Mouse (Mus musculus): ENCODE measurements around the gene Endov.

The Endov gene

GRCm38 (mm10) chr11:119490861-119491689 lies at the start of gene Endov:
Endov (plus strand) TSS chr11:119491347.
- DNase-seq, result peak; percentile 100

DNA sequence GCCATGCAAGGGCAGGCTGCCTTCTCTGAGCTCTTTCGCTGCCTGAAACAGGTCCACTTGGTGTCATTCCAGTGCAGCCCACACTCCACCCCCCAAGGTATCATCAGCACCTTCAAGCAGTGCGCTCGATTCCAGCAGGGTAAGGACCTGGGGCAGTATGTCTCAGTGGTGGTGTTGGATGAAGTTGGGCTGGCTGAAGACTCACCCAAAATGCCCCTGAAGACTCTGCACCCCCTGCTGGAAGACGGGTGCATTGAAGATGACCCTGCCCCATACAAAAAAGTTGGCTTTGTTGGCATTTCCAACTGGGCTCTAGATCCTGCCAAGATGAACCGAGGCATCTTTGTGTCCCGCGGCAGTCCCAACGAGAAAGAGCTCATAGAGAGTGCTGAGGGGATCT lies 48.9 kb upstream of the Endov start:
- DNase-seq, result peak; percentile 46 to 53

DNA sequence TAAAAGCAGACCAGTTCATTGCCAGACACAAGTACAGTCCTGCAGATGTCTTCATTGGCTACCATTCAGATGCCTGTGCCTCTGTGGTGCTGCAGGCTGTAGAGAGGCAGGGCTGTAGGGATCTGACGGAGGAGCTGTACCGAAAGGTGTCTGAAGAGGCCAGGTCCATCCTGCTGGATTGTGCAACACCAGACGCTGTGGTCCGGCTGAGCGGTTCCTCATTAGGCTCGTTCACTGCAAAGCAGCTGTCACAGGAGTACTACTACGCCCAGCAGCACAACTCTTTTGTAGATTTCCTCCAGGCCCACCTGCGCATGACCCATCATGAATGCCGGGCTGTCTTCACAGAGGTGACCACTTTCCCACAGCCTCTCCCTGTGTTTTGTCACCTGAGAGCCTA lies 47.7 kb upstream of the Endov start:
- DNase-seq, result no peak

- no peak for DNase-seq
Measured at GRCm38 (mm10) chr11:119456097-119456496, 35.0 kb upstream of the Endov start.

DNA sequence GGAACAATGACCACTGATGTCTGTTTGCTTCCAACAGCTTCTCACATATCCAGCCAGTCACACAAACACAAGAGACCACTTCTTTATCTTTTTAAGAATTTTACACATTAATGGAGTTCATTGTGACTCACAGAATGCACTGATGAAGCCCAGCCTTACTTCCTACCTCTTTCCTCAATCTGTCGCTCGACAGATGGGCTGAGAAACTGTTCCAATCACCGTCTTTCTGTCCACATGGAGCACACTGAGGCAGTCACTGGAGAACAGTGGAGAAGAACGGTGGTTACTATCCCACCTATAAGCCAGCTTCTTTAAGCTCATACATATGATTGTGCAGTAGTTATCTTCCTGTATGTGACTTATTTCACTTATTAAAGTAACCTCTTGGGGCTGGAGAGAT lies 13.3 kb upstream of the Endov start:
- DNase-seq, result no peak

DNA sequence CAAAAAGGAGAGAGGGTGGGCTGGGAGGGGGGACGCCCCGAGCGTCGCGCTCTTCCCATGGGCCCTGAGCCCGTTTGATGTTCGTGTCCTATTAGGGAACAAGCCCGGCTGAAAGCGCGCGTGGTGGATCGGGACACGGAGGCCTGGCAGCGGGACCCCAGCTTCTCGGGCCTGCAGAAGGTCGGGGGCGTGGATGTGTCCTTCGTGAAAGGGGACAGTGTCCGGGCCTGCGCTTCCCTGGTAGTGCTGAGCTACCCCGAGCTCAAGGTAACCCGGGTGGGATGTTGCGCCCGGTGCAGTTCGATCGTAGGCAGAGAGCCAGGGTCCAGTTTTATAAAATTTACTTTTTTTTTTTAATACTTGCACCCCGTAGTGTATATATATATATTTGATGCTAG lies 542 bp downstream of the Endov start:
- no peak for DNase-seq

DNA sequence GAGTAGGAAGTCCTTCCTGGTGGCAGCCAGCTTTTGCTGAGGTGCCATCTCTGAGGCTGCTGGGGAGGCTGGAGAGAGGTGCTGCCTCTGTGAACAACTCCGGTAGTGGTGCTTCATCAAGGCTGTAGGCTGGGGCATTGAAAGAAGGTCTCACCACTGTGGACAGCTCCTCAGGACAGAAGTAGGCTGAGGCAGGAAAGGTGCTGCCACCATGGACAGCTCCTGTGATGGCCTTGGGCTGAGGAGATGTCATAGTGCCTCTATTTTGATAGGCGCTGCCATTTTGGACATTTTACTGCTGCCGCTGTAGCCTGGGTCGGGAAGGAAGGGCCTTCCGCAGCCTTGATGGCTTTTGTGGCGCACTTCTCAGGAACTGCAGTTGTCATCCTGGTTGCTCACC lies 1.7 kb downstream of the Endov start:
- no peak for DNase-seq

- DNase-seq, result no peak
Measured at GRCm38 (mm10) chr11:119493516-119493915, 2.4 kb downstream of the Endov start.

DNA sequence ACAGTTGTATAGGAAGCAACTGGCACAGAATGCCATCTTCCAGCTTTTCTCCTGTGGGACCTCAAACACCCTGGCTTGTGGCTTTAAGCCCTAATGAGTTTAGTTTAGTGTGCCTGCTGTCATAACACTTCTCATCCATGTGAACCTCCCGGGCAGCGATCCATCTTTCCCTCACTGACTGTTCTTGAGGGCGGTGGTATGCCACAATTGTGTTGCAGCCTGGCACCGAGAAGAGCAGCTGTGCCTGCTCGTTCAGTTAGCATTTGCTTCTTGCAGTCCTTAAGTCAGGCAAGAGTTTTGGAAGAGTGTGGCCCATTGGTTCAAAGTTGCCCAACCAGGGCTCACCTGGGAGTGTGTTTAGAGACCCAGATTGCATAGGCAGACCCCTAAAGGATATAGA lies 5.0 kb downstream of the Endov start:
- peak; percentile 49 to 57 for DNase-seq

GRCm38 (mm10) chr11:119497451-119497850 lies 6.3 kb downstream of the Endov start:
- peak; percentile 46 to 68 for DNase-seq

- peak in 1 of 2 experiments; percentile 6 for DNase-seq
Measured at GRCm38 (mm10) chr11:119499297-119499696, 8.2 kb downstream of the Endov start.

GRCm38 (mm10) chr11:119500011-119500410 lies 8.9 kb downstream of the Endov start:
- peak; percentile 55 to 67 for DNase-seq

DNA sequence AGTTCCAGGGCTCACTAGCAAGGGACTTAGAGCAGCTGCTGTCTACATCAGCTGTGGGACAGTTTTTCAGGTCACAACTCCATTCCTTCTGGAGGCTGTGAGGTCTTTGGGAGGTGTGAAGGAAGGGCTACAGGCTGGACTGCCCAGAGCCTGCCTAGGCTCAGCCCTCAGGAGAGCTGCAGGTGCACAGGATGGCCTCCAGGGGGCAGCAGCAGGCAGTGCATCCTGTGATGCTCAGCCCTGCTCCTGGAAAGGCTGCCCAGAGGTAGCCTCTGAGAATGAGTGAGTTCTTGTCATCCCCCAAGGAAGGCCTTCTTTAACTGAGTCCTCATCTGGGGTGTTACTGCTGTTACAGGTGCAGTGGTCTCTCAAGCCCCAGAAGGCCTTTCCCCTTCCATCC lies 12.5 kb downstream of the Endov start:
- DNase-seq, result peak; percentile 92 to 95

- peak in 1 of 2 experiments; percentile 6 for DNase-seq
Measured at GRCm38 (mm10) chr11:119506386-119506785, 15.2 kb downstream of the Endov start.

DNA sequence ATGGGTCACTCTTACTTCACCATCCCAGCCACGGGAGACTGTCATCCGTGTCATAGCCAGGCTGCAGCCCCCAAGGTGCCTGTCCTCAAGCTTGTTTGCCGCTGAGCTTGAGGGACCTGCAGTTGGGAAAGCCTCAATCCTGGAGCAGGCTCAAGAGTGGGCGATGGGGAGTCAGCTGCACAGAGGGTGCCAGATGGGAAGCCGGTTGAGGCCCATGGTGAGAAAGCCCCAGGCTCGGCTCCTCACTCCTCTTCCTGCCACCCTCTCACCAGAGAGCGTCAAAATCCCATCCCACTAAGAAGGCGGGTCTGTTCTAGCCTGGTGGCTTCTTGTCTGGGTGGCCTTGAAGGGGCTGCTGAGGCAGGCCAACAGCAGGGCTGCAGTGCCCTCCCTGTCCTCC lies 16.6 kb downstream of the Endov start:
- no peak for DNase-seq

- no peak for DNase-seq
Measured at GRCm38 (mm10) chr11:119509165-119509776, 18.1 kb downstream of the Endov start.

- peak in 1 of 2 experiments; percentile 50 for DNase-seq
Measured at GRCm38 (mm10) chr11:119513038-119513659, 22.0 kb downstream of the Endov start.

- DNase-seq, result peak; percentile 86 to 87
Measured at GRCm38 (mm10) chr11:119514108-119514860, 23.1 kb downstream of the Endov start.

DNA sequence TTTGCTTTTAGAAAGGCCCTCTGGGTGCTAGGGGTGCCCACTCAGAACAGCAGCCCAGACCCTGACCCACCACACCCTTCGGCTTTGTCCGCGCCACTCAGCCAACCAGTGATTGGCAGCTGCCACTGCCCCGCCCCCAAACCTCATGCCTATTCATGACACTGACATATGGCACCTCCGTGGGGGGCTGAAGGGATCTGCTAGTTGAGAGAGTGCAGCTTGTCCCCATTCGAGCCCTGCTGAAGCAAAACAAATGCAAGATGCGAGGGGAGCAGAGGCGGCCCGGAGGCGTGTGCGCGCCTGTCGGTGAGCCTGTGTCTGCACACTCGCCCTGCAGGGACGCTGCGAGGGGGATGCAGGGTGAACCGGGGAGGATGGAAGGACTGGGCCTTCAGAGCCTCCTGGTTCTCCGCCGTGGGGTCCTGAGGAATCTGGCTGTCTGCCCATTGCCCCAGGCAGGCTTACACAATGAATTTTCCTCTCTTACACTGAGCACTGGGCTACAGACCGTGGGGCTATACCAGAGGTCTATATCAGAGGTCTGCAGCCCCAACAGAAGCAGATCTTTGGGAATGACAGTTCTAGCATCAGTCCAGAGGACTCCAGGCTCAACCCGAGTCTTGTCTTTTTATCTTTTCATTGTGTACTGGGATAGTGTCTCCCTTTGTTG lies 24.0 kb downstream of the Endov start:
- DNase-seq, result peak; percentile 99

DNA sequence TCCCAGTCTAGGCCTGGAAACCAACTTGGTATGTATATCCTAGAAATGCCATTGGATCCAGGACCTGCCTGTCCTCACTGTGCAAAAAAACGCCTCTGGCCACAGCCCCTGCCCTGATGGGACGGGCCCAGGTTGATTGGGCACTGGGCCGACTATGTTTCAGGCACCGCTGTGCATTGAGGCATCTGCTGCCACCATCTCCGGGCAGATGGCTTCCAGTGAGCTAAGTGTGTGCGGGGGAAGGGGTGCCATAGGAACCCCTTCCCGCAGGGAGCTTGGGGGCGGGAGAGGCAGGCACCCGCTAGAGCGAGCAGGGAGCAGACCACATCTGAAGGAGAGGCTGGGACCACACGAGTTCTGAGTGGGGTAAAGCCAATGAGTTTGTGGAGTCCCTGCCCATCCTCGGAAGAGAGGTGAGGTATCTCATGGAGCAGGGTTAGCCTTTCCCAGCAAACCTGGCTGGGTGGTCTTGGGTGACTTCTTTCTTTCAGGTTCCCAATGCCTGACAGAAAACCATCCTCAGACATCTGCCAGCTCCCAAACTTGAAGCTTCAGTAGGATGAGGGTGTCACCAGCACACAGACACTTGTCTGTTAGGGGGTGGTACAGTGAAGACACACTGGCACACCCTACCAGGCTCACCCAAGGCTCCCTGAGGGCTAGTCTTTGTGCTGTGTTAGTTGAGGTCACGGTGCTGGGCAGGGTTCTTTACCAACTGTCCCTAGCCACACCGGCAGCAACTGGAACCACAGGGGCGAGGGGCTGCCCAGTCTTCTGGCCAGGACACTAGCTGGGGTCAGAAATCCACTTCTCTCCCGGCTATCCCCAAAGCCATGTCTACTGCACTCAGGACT lies 24.9 kb downstream of the Endov start:
- peak; percentile 72 to 74 for DNase-seq

DNA sequence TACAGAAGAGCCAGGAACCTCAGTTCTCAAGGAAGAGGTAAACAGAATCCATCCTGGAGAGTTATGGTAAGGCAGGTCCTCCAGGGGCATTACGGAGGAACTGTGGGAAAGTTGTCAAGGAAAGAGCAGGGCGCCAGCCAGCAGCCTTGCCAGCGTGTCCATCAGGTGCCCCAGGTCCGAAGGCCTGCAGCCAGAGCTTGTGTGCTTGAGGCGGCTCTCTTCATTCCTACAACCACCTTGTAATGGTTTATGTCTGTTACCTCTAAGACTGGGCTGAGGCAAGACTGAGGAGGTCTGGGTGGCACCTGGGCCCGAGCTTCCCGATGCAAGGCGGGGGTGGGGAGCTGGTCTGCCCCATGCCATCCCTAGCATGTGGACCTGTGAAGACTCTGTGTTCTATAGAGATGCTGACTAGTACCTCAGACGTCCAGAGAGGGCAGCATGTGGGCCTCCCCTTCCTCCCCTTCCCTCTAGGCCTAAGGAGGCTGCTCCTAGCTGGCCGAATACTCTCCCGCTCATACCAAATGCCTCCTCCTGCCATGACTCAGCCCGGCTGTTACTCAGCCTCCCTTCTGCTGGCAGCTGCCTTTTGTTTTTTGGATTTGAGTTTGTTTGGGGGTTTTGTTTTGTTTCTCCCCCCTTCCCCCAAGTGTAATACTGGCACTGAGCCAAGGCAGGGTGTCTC lies 25.7 kb downstream of the Endov start:
- peak; percentile 73 to 79 for DNase-seq

All from cerebellum, postnatal 10 days (tissue).